Mouse (Mus musculus) neural tube, embryonic 10.5 days (tissue): ENCODE results near the gene Gm37240.
"Not testable (repeated sequence)": the region's sequence is repeated elsewhere in the genome, so short reads cannot be mapped to it uniquely, and the experiment has no call there.

Source experiments
- DNase-seq: peaks from one replicate; pipeline ENCODE4 v3.0.0-alpha.2; 2017; ENCODE audit warnings: low spot score; ENCODE audit errors: extremely low spot score

Gm37240 gene

DNA sequence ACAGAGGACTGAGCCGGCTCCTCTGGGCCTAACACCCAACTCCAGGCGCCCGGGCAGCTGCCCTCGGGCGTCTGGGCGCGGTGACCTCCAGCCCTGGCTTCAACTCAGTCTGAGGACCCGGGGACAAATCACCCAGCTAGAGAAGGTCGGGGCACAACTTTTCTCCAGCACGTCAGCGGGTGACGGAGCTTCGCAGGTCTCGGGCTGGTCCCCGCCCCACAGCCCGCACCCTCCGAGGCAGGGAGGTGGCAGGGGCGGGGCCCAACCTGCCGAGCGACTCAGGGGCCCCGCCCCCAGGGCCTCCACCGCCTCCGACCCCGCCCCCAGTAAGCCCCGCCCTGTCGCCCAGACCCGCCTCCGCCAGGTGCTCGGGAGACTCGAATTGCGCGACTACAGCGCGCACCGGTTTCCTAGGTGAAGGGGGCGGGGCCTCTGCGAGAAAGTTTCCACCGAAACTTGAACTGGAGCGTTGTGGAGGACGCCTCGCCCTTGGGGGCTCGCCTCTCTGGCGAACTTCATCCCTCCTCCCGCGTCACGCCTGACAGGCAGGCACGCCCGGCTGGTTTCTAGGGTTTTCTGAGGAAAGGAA is at the start of gene Gm37240, which contains the start of gene Glt28d2:
TSS of gene Gm37240 (minus strand) at position 280 of the 589 bp plus-strand sequence.
TSS of gene Glt28d2 (minus strand) at position 278 of the 589 bp plus-strand sequence.
- DNase-seq = peak; percentile 81

- DNase-seq = no peak
Measured at GRCm38 (mm10) chr3:85933586-85933985, 46.3 kb upstream of the Gm37240 start.

DNA sequence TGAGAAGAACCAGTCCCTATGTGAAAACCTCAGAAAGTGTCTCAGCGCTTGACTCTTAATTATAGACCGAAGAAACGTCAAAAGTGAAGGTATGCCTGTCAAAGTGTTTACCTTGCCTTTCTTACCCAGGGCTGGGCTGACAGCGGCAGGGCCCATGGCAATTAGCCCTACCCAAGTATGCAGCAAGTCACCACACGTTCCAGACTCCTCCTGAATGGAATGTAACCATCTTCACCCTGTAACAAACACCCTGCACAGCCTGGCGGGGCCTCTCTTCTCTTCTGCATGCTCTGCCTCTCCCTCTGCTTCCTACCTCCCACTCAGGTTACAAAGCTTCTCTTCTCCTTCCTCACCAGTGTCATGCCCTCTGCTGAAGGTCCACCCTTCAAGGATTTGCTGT is 44.5 kb upstream of the Gm37240 start:
- DNase-seq = no peak

DNA sequence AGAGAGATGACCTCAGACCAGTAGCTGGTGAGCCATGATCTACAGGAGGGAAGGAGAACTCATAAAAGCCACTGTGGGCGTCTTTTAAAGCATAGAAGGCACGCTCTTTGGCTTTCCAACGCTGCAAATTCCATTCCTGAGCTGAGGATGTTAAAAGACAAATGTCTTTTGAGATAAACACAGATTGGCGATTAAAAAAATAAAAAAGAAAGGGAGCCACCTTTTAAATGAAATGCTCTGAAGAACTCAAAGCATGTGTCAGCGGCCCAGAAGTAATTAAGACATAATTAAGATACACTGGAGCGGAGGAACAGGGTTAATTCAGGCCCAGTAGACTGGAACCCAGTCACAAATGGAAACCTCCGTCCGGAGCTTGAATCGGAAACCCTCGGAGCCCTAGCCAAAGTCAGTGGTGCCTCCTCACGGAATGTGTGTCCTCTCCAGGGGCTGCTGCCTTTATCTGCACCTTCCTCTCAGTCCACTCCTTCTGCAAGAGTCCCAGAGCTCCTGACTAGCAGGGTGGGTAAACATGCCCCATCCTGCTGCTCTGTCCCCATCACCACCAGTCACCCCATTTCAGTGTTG is 43.4 kb upstream of the Gm37240 start:
- DNase-seq = no peak

GRCm38 (mm10) chr3:85929711-85930110 is 42.4 kb upstream of the Gm37240 start:
- no peak for DNase-seq

DNA sequence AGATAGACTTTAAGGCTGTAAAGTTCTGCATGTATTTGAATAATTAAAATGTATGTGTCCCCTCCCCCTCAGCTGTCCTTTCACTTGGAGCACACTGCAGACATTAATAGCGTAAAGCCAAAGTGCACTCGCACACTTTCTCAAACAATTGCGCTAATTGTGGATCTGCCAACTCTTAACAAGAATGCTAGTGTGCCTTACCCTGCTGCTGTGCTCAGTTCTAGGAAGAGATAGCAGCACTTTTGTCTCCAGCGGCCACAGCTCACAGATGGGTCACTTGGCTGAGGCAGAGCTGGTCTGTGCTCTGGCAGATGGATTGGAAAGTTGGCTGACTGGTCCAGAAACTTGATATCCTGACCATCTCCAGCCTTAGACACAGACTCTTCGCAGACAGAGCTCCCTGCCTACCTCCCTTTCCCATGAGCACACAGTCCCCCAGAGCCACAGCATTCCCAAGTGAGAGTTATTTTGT is 40.9 kb upstream of the Gm37240 start:
- no peak for DNase-seq

DNA sequence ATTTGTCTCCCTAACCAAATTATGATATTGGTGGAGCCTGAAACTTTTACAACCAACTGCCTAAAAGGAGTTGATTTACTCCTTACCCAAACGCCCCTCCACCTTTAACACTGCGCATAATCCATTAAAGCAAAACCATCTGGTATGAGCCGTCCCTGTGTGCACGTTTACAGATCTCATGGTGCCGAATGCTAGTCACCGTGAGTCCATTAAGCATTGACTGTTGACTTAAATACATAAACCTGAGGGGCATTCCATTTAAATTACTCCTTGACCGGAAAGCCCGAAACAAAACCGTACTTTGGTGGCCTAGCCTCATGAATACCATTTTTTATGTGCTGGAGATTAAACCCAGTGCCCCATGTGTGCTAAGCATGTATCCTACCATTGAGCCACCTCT is 40.0 kb upstream of the Gm37240 start:
- DNase-seq = no peak

- DNase-seq = peak; percentile 80
Measured at GRCm38 (mm10) chr3:85923954-85924945, 36.9 kb upstream of the Gm37240 start.

DNA sequence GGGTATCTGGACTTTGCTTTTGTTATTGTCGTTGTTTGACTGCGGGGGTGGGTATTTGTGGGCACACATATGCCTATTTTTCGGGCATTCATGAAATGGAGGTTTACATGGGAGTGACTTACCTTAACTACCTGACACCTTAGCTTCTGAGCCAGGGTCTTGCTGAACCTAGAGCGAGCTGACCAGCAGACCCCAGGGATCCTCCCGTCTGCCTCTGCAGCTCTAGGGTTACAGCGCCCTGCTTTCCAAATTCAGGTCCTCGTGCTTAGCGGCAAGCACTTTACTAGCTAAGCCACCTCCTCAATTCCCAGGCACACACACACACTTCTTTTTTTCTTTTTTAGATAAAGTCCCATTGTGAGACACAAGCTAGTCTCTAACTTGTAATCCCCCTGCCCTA is 36.0 kb upstream of the Gm37240 start:
- DNase-seq = no peak

- DNase-seq = no peak
Measured at GRCm38 (mm10) chr3:85922331-85922730, 35.0 kb upstream of the Gm37240 start.

- not testable (repeated sequence) for DNase-seq
Measured at GRCm38 (mm10) chr3:85920671-85921070, 33.4 kb upstream of the Gm37240 start.

- peak; percentile 37 for DNase-seq
Measured at GRCm38 (mm10) chr3:85917600-85917999, 30.3 kb upstream of the Gm37240 start.

GRCm38 (mm10) chr3:85914806-85915205 is 27.5 kb upstream of the Gm37240 start:
- no peak for DNase-seq

- no peak for DNase-seq
Measured at GRCm38 (mm10) chr3:85907136-85907535, 19.8 kb upstream of the Gm37240 start.

- DNase-seq = no peak
Measured at GRCm38 (mm10) chr3:85904371-85904770, 17.1 kb upstream of the Gm37240 start.

GRCm38 (mm10) chr3:85895020-85895419 is 7.7 kb upstream of the Gm37240 start:
- no peak for DNase-seq

- no peak for DNase-seq
Measured at GRCm38 (mm10) chr3:85891571-85891970, 4.3 kb upstream of the Gm37240 start.

GRCm38 (mm10) chr3:85888221-85888671 is 928 bp upstream of the Gm37240 start:
- DNase-seq = no peak

- DNase-seq = no peak
Measured at GRCm38 (mm10) chr3:85886636-85887238, 581 bp downstream of the Gm37240 start.

DNA sequence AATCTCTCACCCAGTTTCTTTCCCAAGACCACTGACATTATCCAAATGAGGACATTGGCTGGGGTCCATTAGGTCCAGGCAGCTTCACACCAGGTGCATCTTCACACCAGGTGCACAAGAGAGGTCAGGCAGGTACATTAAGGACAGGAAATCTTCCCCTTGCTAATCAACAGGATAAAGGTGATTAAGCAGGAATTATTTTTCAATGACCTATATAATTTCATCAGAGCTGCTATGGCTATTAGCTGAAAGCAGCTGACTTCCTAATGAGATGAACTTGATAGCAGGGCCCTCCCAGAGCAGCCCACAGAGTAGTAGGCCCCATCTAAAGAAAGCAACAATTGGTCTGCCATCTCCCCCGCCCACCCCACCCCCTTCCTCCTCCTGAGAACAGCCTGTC is 1.4 kb downstream of the Gm37240 start:
- DNase-seq = no peak

DNA sequence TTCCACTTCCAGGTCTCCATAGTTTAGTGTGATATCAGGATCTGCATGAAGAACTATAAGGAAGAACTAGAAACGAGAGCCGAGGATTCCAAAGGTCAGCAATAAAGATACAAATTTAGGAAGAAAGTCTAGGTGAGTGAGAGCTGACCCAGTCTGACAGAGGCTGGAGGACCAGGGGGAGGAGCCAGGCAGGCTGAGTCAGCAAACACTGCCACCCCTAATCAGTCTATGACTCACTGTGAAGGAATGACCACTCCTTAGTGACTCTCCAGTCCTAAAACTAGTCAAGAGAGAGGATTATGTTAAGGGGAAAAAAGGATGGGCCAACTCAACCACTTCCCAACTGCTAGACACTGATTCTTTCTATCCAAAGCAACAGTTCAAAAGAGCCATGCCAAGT is 6.6 kb downstream of the Gm37240 start:
- no peak for DNase-seq
